ENCODE assay signal across 8 mouse cellular contexts in genomic region chr11:53308251-53308864, GRCm38 (mm10). TPM values are rescaled to one million over a fixed set of nuclear protein-coding genes. Genes with fewer than 3 reads are reported as not detected.
DNase-seq lines count a peak whose midpoint lies in the region; ATAC-seq and TF ChIP-seq lines count a peak whose summit lies in the region.

No protein-coding gene starts in this region.

- intact Hi-C loops in left cerebral cortex, postnatal 25 days (cut with DNase I) = no loop called here

- no peak overlapping the region for H3K9ac ChIP-seq in lung, embryonic 15.5 days
- H3K9ac ChIP-seq in hindbrain, embryonic 14.5 days = no peak overlapping the region

- CTCF ChIA-PET in Patski (lab: Charles Lee) = interaction anchor here (1.0 to 2.3 kb wide), 3 partner anchors 8 to 17 kb away, joined by 3 to 5 read pairs (median 4); partner anchors contain the start of gene Zcchc10

- POLR2A ChIA-PET in Patski (lab: Charles Lee) = interaction anchor here (0.7 to 1.5 kb wide), 3 partner anchors 8 to 44 kb away, joined by 3 read pairs; partner anchors contain the start of gene Zcchc10

- H3K4me2 ChIP-seq in lung, embryonic 15.5 days = 0 out of 2 replicates have a peak overlapping the region, but pooled peaks have one; percentile 11
- no peak overlapping the region for H3K4me2 ChIP-seq in hindbrain, embryonic 14.5 days (replicated peaks)

- peaks cover 21% of the 10 kb centered on the region for H3K4me1 ChIP-seq in lung, embryonic 15.5 days
- no peaks in the 10 kb centered on the region for H3K4me1 ChIP-seq in hindbrain, embryonic 14.5 days (replicated peaks; ENCODE audit: control insufficient read depth, insufficient read depth, low read length)

- no peak overlapping the region for H3K4me3 ChIP-seq in lung, embryonic 15.5 days
- no peak overlapping the region for H3K4me3 ChIP-seq in hindbrain, embryonic 14.5 days (replicated peaks; ENCODE audit: low read length)

- no peak for DNase-seq in Patski (ENCODE audit: low read depth, low spot score)
- DNase-seq in fat pad, adult 2 months (ENCODE audit: extremely low read depth, low read depth, low spot score) = peak; percentile 90
- peak; percentile 46 for DNase-seq in induced T-regulatory cell, adult 2 months (ENCODE audit: low read depth)
- no peak for DNase-seq in left cerebral cortex, postnatal 25 days (ENCODE audit: low spot score in 2 of 2)
- no peak for DNase-seq in cerebellum, adult 9-11 months
- DNase-seq in cerebellum, postnatal 14 days = no peak
- no peak for DNase-seq in hindbrain, embryonic 14.5 days (ENCODE audit: low spot score)

- no peaks in the 10 kb centered on the region for H3K36me3 ChIP-seq in lung, embryonic 15.5 days
- H3K36me3 ChIP-seq in hindbrain, embryonic 14.5 days (replicated peaks; ENCODE audit: control insufficient read depth, insufficient read depth) = no peaks in the 10 kb centered on the region

- no peaks in the 10 kb centered on the region for H3K9me3 ChIP-seq in lung, embryonic 15.5 days
- H3K9me3 ChIP-seq in hindbrain, embryonic 14.5 days (ENCODE audit: control insufficient read depth, low read length) = no peaks in the 10 kb centered on the region

- TF ChIP-seq CTCF in Patski (IDR thresholded peaks at IDR 0.05) = no peak

- in situ Hi-C loops in Patski (cut with MboI; ENCODE audit: low pct_unique_long_range_greater_than_20kb) = no loop called here

- no peaks in the 10 kb centered on the region for H3K27me3 ChIP-seq in Patski
- no peaks in the 10 kb centered on the region for H3K27me3 ChIP-seq in lung, embryonic 15.5 days
- no peaks in the 10 kb centered on the region for H3K27me3 ChIP-seq in hindbrain, embryonic 14.5 days (ENCODE audit: control insufficient read depth, insufficient read depth, low read length)

- H3K27ac ChIP-seq in lung, embryonic 15.5 days = peak overlapping the region; percentile 86
- H3K27ac ChIP-seq in hindbrain, embryonic 14.5 days = no peak overlapping the region; the same call in 1 of the 2 replicates

- ATAC-seq in Patski = peak; percentile 75
- peak; percentile 85 for ATAC-seq in lung, embryonic 15.5 days (ENCODE audit: borderline replicate concordance, extremely low read depth, low FRiP score, low TSS enrichment)
- no peak for ATAC-seq in hindbrain, embryonic 14.5 days (ENCODE audit: low FRiP score)

RNA-seq across cellular contexts. Expression of gene Hspa4, which starts 8.1 kb away (rescaled TPM):
- 190 TPM for polyA plus RNA-seq in Patski (2021)
- polyA plus RNA-seq in lung, embryonic 15.5 days (2015; fragmentation: Nextera tagmentation; extraction: Ambion mirVana) = 88.8 and 91.2 TPM in 2 replicates
- 100 to 1,000 TPM; 178 to 182 TPM for total RNA-seq in left cerebral cortex, postnatal 25 days (2021)
- polyA plus RNA-seq in hindbrain, embryonic 14.5 days (2014; fragmentation: Nextera tagmentation; extraction: Ambion mirVana) = 51.5 and 52.7 TPM in 2 replicates

RNA-seq across cellular contexts. Expression of gene Zcchc10, which starts 16.1 kb away (rescaled TPM):
- 14.4 TPM for polyA plus RNA-seq in Patski (2021)
- 17.6 and 21.7 TPM in 2 replicates for polyA plus RNA-seq in lung, embryonic 15.5 days (2015; fragmentation: Nextera tagmentation; extraction: Ambion mirVana)
- 10 to 100 TPM; 13.2 to 15.7 TPM for total RNA-seq in left cerebral cortex, postnatal 25 days (2021)
- polyA plus RNA-seq in hindbrain, embryonic 14.5 days (2014; fragmentation: Nextera tagmentation; extraction: Ambion mirVana) = 13.9 and 14.9 TPM in 2 replicates

RNA-seq across cellular contexts. Expression of gene Aff4, which starts 42.3 kb away (rescaled TPM):
- 73.6 TPM for polyA plus RNA-seq in Patski (2021)
- 51.1 and 53.4 TPM in 2 replicates for polyA plus RNA-seq in lung, embryonic 15.5 days (2015; fragmentation: Nextera tagmentation; extraction: Ambion mirVana)
- 100 to 1,000 TPM; 179 to 194 TPM for total RNA-seq in left cerebral cortex, postnatal 25 days (2021)
- 80.1 and 90.6 TPM in 2 replicates for polyA plus RNA-seq in hindbrain, embryonic 14.5 days (2014; fragmentation: Nextera tagmentation; extraction: Ambion mirVana)

Comparison
In these comparisons a context has a peak if more than half of its experiments do, and no peak if none do; other contexts are left out.
1. DNase-seq: peak in fat pad, adult 2 months (single experiment) and induced T-regulatory cell, adult 2 months (single experiment); none in Patski (single experiment), left cerebral cortex, postnatal 25 days (0 of 2), cerebellum, adult 9-11 months (single experiment), cerebellum, postnatal 14 days (0 of 2) and hindbrain, embryonic 14.5 days (single experiment).